Mouse (Mus musculus): ENCODE results near the gene Myo6.

Myo6 gene

DNA sequence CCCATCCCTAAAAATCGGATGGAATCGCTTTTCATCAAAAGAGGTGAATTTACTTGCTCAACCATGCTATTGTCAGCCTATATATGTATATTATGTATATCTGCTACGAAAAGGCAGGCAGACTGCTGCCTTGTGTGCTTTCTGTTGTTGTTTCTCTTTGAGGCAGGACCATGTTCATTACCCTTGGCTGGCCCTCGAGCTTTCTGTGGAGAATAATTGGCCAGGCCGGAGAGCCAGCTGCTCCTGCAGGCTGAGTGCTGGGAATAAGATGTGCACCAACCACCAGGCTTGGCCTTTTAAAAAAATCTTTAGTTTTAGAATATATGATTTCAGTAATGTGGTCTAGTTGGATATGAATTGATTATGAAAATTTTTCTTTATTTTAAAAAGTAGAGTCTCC is 19.3 kb downstream of the Myo6 start:
- DNase-seq: no peak

DNA sequence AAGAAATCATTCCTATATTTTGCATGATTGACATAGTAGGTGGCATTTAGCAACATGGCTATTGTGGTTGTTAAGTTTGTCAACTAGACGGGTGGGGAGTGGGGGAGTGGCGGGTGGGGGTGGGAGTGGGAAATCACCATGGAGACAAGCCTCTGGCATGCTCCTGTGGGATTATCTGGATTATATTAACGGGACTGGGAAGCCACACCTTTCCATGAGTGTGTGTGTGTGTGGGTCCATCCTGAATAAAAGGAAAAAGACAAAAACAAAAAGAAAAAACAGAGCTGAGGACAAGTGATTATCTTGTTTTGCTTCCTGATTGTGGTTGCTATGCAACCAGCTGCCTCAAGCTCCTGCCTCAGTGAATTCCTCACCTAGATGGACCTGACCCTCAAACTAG is 20.9 kb downstream of the Myo6 start:
- DNase-seq: no peak

DNA sequence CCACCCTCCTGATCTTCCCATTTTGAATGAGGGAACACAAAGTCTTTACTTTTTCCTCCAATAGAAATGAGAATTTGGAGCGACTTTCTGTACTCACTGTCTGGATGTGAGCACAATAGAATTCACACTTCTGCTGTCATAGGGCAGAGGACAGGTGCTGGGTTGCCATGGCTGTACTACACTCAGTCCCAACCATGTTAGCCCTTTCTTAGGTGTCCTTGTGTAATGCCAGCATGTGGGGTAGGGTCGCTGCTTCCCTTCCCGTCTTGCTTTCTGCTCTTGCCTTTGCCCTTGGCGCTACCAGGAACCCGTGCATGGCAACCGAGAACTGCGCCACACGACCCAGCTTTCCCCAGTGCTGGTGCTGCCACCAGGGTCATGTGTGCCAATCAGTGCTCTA is 21.9 kb downstream of the Myo6 start:
- DNase-seq: no peak

DNA sequence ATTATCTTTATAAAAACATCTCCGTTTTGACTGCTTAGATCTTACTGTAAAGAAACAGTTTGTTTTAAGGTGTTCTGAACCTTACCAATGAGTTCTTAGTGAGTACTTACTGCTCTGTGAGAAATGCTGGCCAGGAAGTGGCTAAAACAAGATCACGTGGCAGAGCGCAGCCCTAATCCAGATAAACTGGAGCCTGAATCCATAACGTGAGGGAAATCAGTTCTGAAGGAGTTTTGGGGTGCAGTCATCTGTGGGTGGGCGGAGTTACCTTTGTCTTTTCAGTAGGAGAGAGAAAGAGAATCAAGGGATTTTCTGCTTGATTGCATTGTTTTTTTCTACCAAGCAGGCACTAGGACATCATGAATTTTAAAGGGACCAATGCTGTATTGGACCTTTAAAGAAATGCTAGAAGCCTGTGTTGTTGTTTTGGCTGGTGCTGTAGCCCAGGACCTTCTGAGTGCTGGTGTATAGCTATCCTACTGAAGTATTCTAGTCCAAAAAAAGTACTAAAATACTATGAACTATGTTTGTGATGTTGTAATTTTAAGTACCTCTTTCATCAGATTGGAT is 23.6 kb downstream of the Myo6 start:
- DNase-seq: no peak

DNA sequence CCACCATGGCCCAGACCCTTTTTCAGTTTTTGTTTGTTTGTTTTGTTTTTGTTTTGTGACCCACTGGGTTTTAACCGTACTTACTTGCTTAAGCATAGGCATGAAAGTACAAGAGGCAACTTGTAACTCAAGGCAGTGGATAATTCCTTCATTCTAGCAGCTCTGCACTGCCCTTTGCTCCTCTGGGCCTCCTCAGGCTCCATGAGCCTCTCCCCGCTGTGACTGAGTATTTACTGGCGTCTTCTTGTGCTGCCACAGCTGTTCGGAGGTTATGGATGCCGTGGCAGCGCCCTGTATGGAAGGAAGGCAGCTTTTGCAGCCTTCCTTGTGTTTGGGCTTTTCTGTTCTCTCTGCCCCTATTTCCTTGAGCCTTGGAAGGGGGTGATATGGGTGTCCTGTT is 26.4 kb downstream of the Myo6 start:
- DNase-seq: no peak

DNA sequence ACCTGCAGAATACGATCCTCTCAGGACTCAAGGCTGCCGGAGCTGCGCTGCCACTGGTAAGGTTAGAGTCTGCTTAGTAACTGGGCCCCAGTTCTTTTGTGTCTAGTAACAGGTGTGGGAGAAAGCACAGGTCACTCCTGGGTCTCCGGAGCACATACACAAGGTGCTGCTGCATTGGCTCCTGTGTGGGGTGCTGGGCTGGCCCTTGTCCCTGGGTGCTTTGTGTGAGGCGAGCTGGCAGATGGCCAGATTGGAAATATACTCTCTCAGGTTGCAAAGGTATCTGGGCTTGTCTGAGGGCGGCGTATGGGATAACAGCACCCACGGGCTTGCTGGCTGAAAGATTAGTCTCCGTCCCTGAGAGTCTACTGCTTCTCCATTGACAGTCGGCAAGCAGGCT is 27.5 kb downstream of the Myo6 start:
- peak; percentile 56 for DNase-seq

DNA sequence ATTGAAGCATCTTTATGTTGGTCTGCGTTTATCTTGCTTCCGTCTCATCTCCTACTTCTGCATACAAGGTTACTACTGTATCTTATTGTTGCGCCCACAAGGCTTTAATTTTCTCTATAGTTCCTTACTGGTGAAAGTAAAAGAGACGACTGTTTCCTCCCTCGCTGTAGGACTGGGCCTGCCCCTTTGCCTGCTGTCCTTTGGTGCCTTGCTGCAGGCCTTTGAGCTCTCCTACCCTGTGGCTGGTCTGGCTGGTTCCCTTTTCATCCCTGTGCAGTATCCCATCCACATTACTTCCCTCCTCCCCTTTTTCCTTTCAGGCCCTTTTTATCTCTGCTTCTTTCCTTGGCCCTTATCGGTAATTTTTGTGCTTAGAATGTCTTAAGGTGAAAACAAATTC is 29.6 kb downstream of the Myo6 start:
- no peak for DNase-seq

DNA sequence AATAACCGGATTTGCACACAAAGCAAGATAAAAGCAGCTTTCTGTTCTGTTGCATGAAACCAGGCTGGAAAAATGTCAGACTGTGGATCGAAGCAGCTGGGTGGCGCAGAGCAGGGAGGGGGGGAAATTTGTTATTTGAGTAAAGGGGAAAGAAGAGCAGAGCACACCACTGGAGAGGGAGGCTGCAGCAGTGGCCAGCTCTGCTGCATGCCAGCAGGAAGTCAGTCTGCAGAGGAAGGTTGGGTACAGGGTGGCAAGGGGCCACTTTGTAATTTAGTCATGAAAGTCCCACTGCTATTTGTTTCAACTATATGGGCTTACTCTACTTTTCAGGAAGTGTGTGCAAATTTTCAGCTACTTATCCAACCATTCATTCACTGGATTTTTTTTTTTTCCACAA is 31.3 kb downstream of the Myo6 start:
- DNase-seq: no peak

DNA sequence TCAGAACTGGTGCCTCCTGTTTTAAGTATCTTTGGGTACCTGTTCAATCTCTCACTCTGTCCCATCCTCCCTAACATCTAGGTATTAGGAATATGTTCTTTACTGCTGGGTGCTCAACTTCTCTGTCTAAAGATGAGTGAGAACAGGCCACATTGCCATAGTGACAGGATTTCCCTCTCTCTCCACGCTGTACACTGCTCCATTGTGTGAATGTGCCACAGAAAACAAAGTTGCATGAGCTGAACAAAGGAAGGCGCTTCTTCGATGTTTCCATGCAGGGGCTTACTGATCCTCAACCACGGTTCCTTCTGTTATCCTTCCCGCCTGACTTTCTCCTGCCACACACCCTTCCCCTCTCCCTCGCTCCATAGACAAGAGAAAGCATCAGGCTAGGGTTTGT is 32.4 kb downstream of the Myo6 start:
- no peak for DNase-seq

DNA sequence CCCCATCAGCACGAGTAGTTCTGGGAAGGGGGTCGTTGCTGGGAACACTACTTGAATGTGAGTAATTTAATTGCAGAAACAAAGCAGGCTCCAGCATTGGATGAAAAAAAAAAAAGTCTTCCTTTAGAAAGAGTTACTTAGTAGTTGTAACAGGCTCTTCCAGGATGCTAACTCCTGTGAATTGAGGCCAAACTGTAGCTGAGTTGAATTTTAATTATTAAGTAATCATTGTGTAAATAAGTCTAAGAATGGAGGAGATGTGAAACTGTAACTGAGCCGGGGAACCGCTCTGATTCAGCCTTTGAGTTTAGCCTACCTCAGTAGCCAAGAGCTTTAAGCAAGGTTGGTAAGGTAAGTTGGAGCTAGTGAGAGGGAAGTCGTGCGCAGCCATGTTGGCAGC is 36.0 kb downstream of the Myo6 start:
- DNase-seq: no peak

DNA sequence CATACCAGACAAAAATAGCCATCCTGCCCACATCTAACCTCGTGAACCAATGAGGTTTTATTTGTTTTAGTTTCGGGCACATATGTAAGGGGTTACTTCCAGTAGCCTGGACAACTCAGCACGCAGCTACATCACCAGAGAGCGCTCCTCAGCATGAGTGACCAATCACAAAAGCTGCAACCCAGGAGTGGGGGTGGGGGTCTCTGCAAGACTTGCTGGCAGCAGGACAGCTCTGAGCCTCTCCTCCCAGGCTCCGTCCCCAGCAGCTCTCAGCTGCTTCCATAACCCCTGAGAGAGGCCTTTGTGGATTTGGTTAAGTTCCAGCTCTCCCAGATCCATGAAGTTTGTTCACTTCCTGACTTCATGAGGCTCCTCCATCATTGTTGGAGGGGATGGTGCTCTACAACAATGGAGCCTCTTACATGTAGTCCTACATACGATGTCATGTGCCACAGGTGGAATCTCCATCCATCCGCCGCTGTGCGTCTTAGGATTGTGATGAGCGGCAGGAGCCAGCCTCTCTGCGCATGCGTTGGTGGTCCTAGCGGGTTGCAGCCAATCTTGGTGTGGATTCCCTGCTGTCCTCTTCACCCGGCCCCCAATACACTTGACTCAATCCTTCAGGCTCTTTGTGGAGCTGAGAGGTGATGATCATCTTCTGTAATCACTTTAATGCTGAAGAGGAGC is 37.7 kb downstream of the Myo6 start:
- DNase-seq: no peak

DNA sequence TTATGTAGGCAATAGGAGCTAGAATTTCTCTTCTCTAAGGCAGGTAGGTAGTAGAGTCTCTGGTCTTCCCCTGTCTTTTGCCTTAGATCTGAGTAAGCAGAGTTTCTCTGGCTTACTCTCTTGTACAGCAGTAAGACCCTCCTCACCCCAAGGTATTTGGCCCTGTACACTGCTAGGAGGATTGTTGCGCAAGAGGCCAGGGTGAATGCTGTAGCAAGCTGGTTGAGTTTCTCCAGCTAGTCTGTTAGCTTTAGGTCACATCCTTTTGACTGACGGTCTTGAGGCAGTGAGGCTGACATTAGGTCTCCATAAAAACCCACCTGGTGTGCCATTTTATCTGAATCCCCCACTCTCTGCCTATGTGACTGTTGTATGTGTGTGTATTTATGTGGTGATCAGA is 43.9 kb downstream of the Myo6 start:
- no peak for DNase-seq

DNA sequence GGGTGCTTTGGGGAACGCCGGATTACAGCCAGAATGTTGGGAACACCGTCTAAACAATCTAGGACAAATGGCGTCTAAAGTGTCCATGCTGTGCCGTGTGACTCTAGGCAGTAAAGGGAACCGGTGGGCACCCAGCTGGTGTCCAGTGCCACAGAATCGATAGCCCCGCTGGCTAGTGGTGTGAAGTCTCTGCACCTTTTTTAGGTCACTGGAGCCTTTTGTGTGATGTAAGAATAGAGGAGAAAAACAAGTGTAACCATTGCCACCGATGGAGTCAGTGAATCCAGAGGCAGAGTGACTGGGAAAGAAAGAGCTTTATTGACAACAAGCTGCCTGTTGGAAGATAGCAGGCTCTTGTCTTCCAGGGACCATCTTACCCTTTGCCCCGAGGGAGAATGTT is 44.6 kb downstream of the Myo6 start:
- DNase-seq: no peak

DNA sequence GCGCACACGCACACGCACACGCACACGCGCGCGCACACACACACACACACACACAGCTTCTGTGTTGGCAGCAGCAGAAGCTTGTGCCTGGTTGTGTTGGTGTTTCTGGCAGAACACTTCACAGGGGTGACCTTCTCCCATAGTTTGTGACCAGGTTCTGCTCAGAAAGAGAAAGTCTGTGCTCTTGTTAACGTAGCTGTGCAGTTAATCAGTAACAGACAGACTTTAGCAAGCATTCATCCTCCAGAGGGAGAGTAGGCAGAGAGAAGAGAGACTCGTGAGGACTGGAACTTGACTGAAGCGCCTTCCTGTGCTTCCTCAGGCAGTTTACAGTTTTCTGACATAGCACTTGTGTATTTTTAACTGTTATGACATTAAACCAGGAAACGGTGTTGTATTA is 45.3 kb downstream of the Myo6 start:
- no peak for DNase-seq

DNA sequence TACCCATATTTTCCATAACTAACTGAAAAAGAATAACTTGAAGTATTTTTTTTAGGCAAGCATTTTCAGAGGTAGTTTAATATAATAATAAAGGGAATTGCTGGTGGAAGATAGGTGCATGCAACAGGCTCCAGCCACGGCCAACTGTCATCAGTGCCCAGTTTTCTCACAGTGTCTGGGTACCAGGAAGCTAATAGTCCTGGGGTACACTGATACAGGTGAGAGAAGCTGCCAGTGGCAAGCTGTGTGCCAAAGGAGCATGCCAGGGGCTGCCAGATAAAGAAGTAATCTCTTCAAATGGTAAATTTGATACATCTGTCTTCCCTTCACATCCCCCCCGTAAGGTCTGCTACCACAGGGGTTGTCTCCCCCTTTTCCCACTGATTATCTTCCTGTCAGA is 48.6 kb downstream of the Myo6 start:
- no peak for DNase-seq

DNA sequence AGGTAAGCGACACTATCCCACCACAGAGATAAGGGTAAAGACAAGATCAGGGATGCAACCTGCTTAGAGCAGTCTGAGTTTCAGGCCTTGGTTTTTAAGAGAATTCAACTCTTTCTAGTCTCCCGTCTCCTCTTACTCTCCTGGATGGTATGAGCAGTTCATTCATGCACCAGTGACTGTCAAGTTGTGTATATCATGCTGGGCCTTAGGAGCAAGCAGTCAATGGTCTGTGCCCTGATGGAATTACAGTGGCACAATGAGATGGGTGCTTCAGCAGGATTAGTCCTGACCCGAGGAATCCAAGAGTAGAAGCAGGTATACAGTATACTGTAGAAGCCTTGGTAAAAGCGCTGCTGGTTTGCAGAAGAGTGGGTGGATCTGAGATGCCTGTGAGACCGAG is 50.7 kb downstream of the Myo6 start:
- DNase-seq: no peak

DNA sequence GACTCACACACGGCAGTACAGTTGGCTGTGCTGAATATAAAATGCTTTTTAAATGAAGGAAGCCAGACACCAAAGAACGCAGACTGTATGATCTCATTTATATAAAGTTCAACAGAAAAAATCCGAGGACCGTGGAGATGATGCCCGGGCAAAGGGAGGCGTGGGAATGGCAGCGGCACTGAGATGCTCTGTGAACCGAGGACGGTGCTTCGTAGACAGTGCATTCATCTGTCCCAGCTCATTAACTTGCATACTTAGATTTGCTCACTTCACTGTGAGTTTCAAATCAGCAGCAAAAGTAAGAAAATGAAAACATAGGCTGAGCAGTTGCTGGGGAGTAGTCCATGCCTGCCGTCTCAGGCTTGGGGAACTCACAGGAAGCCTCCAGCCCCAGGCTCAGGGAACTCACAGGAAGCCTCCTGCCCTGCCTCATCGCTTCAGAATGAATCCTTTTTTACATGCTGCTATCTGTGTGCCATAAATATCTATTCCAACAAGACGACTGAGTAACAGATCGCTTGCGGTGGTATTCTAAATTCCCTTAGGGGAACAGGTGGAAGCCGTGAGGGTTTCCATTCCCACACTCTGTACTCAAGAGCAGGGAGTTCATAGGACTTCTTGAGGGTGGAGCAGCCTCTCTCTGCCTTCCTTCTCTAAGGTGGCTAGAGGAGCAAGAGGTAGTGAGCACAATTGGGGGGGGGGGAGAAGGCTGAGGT is 52.1 kb downstream of the Myo6 start:
- no peak for DNase-seq

DNA sequence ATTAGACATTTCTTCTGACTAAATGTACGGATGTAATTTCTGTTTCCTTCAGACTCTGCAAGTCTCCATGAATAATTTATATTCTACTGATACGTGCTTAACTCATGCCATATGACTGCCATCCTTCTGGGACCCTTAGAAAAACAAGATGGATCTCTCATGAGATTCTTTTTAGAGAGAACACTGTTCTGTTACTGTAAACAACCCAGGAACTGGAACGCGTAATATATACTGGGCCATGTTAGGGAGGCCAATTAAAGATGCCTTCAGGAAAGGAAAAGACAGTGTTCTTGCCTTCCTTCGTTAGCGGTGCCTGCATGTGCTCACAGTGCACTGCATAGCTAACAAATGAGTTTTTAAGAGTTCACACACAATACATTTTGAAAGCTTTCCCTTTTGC is 53.9 kb downstream of the Myo6 start:
- DNase-seq: no peak

DNA sequence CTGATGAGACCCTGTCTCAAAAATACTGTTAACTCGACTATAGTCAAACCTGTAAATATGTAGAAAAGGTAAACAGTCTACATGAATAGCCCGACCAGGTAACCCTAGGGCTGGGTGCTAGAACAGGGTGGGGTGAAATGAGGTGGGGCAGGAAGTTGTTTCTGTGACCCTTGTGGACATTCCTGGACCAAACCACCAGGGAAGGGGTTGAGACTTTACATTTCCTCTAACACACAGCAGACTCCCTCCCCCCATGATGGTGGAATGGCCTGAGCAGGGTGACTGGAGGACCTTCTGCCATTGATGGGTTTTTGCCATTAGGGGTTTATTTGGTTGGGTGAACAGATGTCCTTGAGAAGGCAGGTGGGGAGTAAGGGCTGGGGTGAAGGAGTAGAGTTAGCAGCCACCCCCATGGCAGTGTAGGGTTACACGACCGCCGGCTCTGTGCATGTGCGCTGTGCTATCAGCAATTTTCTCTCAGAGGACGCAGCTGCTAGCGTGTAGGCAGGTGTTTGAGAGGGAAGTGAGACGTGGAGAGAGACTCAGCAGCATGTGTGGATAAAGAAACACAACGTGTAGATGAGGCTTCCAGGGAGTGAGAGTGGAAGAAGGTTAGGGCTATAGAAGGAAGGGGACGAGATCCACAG is 59.3 kb downstream of the Myo6 start:
- DNase-seq: no peak

DNA sequence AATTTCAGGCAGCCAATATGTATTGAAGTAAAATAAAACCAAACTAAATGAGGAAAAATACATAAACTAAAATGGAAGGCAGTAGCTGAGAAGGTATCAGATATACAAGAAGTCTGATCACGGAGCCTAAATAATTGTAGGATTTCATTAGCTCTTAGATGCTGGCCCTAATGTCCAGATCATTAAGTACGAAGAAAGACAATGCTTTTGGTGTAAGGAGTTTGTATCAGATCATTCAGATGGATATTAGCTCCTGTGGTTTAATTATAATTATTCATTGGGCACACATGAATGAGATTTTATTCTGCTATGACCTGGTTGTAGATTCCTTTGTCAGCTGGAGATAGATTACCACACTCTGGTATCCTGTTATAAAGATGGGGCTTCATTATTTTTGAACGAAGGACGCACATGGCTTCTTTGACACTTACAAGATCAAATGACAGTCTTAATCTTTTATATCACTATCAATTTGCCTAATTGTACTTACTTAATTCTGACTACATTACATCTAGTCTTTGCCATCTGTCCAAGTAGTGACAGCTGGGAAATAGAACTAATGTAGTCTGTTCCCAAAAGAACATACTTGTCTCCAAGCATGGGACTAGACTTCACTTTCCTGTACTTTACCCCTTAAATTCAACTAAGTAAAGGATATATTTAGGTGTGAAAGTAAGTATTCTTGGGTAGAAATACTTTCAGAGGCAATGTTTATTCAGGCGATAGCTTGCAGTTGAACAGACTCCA is 61.9 kb downstream of the Myo6 start:
- DNase-seq: no peak

DNA sequence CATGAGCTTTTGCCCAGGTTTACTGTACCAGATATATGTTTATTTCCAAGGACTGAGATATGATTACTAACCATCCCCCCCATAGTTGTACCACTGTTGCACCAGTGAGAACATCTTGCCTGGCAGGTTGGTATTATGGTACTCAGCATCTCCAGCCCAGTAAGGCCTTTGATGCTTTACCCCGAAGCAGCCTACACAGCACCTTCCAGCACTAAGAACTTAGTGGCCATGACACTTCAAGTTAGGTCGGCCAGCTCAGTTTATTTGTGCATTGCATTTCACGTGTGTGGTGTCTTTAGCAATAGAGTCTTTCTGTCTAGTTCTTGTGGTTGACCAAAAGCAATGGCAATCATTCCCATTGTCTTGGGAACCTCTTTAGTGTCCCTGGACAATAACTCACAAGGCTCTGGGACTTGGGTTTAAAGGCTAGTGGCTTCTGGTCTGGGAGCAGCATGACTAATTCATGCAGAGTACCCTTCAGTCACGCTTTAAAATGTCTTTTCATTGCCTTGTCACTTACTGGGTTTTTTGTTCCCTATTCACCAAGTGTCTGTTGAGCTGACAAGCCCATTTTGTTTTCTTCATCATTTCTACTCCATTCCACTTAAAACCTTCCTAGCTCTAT is 69.1 kb downstream of the Myo6 start:
- DNase-seq: no peak

DNA sequence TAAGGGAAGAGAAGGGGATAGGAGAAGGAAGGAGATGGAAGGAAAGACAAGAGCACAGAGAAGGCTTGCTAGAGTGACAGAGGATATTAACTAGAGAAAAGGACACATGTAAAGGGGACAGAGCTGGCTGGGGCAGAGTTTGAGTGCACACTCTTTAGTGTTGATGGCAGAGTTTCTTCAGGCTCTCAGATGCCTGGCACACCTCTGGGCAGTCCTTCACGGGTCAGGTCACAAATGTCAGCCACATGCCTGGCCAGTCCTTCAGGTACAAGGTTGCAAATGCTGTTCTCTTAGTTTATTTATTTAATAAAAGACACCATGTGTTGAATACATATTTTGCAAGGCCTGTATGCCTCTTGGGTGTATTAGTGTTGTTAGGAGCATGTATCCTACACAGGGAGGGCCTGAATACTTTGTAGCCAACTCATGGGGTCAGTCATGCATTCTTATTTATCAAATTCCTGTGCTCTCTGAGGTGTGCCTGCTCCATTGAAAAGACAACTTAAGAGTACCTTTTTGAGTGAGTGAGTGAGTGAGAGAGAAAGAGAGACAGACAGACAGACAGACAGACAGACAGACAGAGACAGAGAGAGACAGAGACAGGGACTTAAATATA is 72.5 kb downstream of the Myo6 start:
- DNase-seq: no peak

DNA sequence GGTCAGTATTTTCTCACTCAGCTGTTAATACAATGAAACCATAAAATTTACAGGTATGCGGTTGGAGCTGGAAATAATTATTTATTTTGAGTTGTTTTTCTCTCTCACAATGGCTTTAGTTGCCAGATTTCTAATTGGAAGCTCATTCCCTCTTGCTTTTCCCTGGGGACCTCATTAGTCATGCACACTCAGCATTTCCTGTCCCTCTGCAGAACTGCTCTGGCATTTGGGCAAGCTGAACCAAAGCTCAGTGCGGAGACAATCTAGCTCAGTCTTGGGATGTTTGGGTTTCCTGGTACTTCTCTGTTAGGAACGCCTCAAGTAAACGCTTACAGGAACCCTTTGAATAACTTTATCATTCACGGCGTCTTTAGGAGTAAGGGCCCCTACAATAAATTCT is 76.9 kb downstream of the Myo6 start:
- no peak for DNase-seq

Measured in cerebellum, adult 9-11 months (tissue).